Mouse (Mus musculus) heart, embryonic 16.5 days (tissue): ENCODE measurements around the gene Mgll. TPM values are rescaled to one million over a fixed set of nuclear protein-coding genes. Genes with fewer than 3 reads are reported as not detected.

Experiments used
- ATAC-seq: fragments of 200-750 bp; cut with Nextera tagmentation; replicated peaks from 2 replicates; pipeline ENCODE4 v1.8.0; 2017; ENCODE audit warnings: moderate number of reproducible peaks; ENCODE audit not compliant: insufficient read depth, low FRiP score; ENCODE audit errors: extremely low read depth
- H3K27ac ChIP-seq: fragments of 300-500 bp; sonication (generic); 2 replicates; pipeline ENCODE4 v1.5.1; 2014; ENCODE audit warnings: mild to moderate bottlenecking, low read length, control low read depth, moderate library complexity
- H3K27me3 ChIP-seq: fragments of 300-500 bp; sonication (generic); 2 replicates; pipeline ENCODE4 v1.6.1; 2014; ENCODE audit warnings: low read length, mixed read lengths; ENCODE audit not compliant: control insufficient read depth, insufficient read depth
- H3K36me3 ChIP-seq: fragments of 300-500 bp; sonication (generic); 2 replicates; pipeline ENCODE4 v1.6.1; 2014; ENCODE audit not compliant: control insufficient read depth, insufficient read depth
- H3K4me1 ChIP-seq: fragments of 300-500 bp; sonication (generic); 2 replicates; pipeline ENCODE4 v1.6.1; 2014; ENCODE audit warnings: low read length, mixed read lengths; ENCODE audit not compliant: control insufficient read depth, insufficient read depth
- H3K4me2 ChIP-seq: fragments of 300-500 bp; sonication (generic); 2 replicates; pipeline ENCODE4 v1.6.1; 2014; ENCODE audit warnings: low read depth, mild to moderate bottlenecking, control low read depth, low read length
- H3K4me3 ChIP-seq: fragments of 300-500 bp; sonication (generic); 2 replicates; pipeline ENCODE4 v1.5.1; 2014; ENCODE audit warnings: mild to moderate bottlenecking, control low read depth, low read length
- H3K9ac ChIP-seq: fragments of 300-500 bp; sonication (generic); 2 replicates; pipeline ENCODE4 v1.6.1; 2014; ENCODE audit warnings: low read length, control low read depth
- H3K9me3 ChIP-seq: fragments of 300-500 bp; sonication (generic); replicated peaks from 2 replicates; pipeline ENCODE4 v1.6.1; 2016; ENCODE audit warnings: low read length; ENCODE audit not compliant: control insufficient read depth
- WGBS: fragments of 180-500 bp; shearing (Covaris S2); extraction: QIAGEN DNeasy Blood & Tissue Kit; methylation state at CpG from one replicate; pipeline ENCODE4 v1.1.7; 2014; 5-methylcytosine and 5-hydroxymethylcytosine counted together
- polyA plus RNA-seq: library from polyadenylated mRNA; unstranded; fragments of >200 nt; fragmentation: Nextera tagmentation; extraction: Ambion mirVana; gene quantifications from 2 replicates; pipeline ENCODE4 v1.2.1, GENCODE M21; 2015

Gene Mgll
- polyA plus RNA-seq, 1 experiment from 2014 or later: 54.0 TPM

- H3K4me2 ChIP-seq: no peak overlapping the region
- H3K4me3 ChIP-seq: no peak overlapping the region
- no peaks in the 10 kb centered on the region for H3K27me3 ChIP-seq
- H3K9ac ChIP-seq: no peak overlapping the region
- no peak overlapping the region for H3K27ac ChIP-seq
- peaks cover 25% of the 10 kb centered on the region for H3K36me3 ChIP-seq
- 79% methylated on average over 26 of the region's 26 CpGs for WGBS
- no peak for ATAC-seq
- H3K4me1 ChIP-seq: peaks cover 14% of the 10 kb centered on the region
- H3K9me3 ChIP-seq: no peaks in the 10 kb centered on the region
Measured at GRCm38 (mm10) chr6:88839135-88839970, 115.1 kb downstream of the Mgll start.

GRCm38 (mm10) chr6:88840211-88840610 lies 116.0 kb downstream of the Mgll start:
- WGBS: 70% methylated on average over 3 of the region's 3 CpGs
- Histone ChIP-seq H3K9me3 (no peaks in the 10 kb centered on the region), H3K27me3 (no peaks in the 10 kb centered on the region), H3K4me2 (peak overlapping the region; percentile 97; the same call in 1 of the 2 replicates), H3K27ac (no peak overlapping the region), H3K4me3 (no peak overlapping the region), H3K36me3 (peaks cover 25% of the 10 kb centered on the region), H3K9ac (no peak overlapping the region), H3K4me1 (peaks cover 14% of the 10 kb centered on the region)
- no peak for ATAC-seq

GRCm38 (mm10) chr6:88840791-88841513 lies 116.7 kb downstream of the Mgll start:
- no peaks in the 10 kb centered on the region for H3K27me3 ChIP-seq
- WGBS: 49% methylated on average over 9 of the region's 9 CpGs
- H3K9me3 ChIP-seq: no peaks in the 10 kb centered on the region
- peaks cover 22% of the 10 kb centered on the region for H3K36me3 ChIP-seq
- peak overlapping the region; percentile 97 for H3K4me3 ChIP-seq
- H3K27ac ChIP-seq: peak overlapping the region; percentile 82
- H3K4me2 ChIP-seq: peak overlapping the region; percentile 97
- H3K9ac ChIP-seq: peak overlapping the region; percentile 92
- no peak for ATAC-seq
- H3K4me1 ChIP-seq: peaks cover 14% of the 10 kb centered on the region

- H3K9me3 ChIP-seq: no peaks in the 10 kb centered on the region
- peaks cover 14% of the 10 kb centered on the region for H3K4me1 ChIP-seq
- H3K27ac ChIP-seq: peak overlapping the region; percentile 82
- ATAC-seq: no peak; the same call in 1 of the 2 replicates
- H3K9ac ChIP-seq: peak overlapping the region; percentile 92
- H3K4me2 ChIP-seq: peak overlapping the region; percentile 97
- H3K36me3 ChIP-seq: peaks cover 19% of the 10 kb centered on the region
- H3K4me3 ChIP-seq: peak overlapping the region; percentile 97
- no peaks in the 10 kb centered on the region for H3K27me3 ChIP-seq
- WGBS: 0% methylated on average over 22 of the region's 22 CpGs
Measured at GRCm38 (mm10) chr6:88841514-88841780, 117.2 kb downstream of the Mgll start.

GRCm38 (mm10) chr6:88841781-88842689 lies 117.8 kb downstream of the Mgll start, which contains the start of gene Abtb1:
TSS of gene Abtb1 (minus strand) at chr6:88841984.
- peak; percentile 96 for ATAC-seq
- Histone ChIP-seq H3K4me1 (peaks cover 14% of the 10 kb centered on the region), H3K4me2 (peak within 1 kb of the TSS; percentile 97), H3K27me3 (no peaks in the 10 kb centered on the region), H3K9me3 (no peaks in the 10 kb centered on the region), H3K27ac (peak within 1 kb of the TSS; percentile 82), H3K4me3 (peak within 1 kb of the TSS; percentile 97), H3K36me3 (peaks cover 19% of the 10 kb centered on the region), H3K9ac (peak within 1 kb of the TSS; percentile 92)
- under 1% methylated on average over 71 of the region's 72 CpGs for WGBS

- peaks cover 14% of the 10 kb centered on the region for H3K4me1 ChIP-seq
- no peaks in the 10 kb centered on the region for H3K27me3 ChIP-seq
- ATAC-seq: no peak
- peak overlapping the region; percentile 84 for H3K4me2 ChIP-seq
- WGBS: 1% methylated on average over 32 of the region's 32 CpGs
- peak overlapping the region; percentile 97 for H3K4me3 ChIP-seq
- H3K27ac ChIP-seq: peak overlapping the region; percentile 82
- H3K9ac ChIP-seq: peak overlapping the region; percentile 80
- H3K9me3 ChIP-seq: no peaks in the 10 kb centered on the region
- H3K36me3 ChIP-seq: peaks cover 14% of the 10 kb centered on the region
Measured at GRCm38 (mm10) chr6:88842731-88843151, 118.5 kb downstream of the Mgll start.

GRCm38 (mm10) chr6:88843241-88843640 lies 119.0 kb downstream of the Mgll start:
- Histone ChIP-seq H3K4me2 (peak overlapping the region; percentile 84), H3K4me1 (peaks cover 14% of the 10 kb centered on the region), H3K9me3 (no peaks in the 10 kb centered on the region), H3K27me3 (no peaks in the 10 kb centered on the region), H3K36me3 (peaks cover 9% of the 10 kb centered on the region), H3K27ac (no peak overlapping the region), H3K4me3 (peak overlapping the region; percentile 97), H3K9ac (peak overlapping the region; percentile 80)
- 74% methylated on average over 7 of the region's 7 CpGs for WGBS
- ATAC-seq: no peak

- H3K4me2 ChIP-seq: no peak overlapping the region
- no peak overlapping the region for H3K27ac ChIP-seq
- no peak overlapping the region for H3K9ac ChIP-seq
- no peaks in the 10 kb centered on the region for H3K9me3 ChIP-seq
- 83% methylated on average over 9 of the region's 9 CpGs for WGBS
- peaks cover 2% of the 10 kb centered on the region for H3K36me3 ChIP-seq
- no peak overlapping the region for H3K4me3 ChIP-seq
- H3K4me1 ChIP-seq: peaks cover 14% of the 10 kb centered on the region
- ATAC-seq: no peak
- H3K27me3 ChIP-seq: no peaks in the 10 kb centered on the region
Measured at GRCm38 (mm10) chr6:88843781-88844725, 119.8 kb downstream of the Mgll start.
